Mouse (Mus musculus) hindbrain, embryonic 11.5 days (tissue): ENCODE data around the gene Pin1. TPM values are rescaled to one million over a fixed set of nuclear protein-coding genes. Genes with fewer than 3 reads are reported as not detected.

Experiments used
- ATAC-seq: fragments of 200-750 bp; cut with Nextera tagmentation; 2 replicates; pipeline ENCODE4 v1.8.0; 2017; ENCODE audit warnings: mild to moderate bottlenecking, moderate TSS enrichment, moderate library complexity; ENCODE audit not compliant: low FRiP score
- DNase-seq: peaks from one replicate; pipeline ENCODE4 v3.0.0-alpha.2; 2015; ENCODE audit warnings: low spot score
- H3K27ac ChIP-seq: fragments of 300-500 bp; sonication (generic); 2 replicates; pipeline ENCODE4 v1.5.1; 2014; ENCODE audit warnings: mild to moderate bottlenecking, low read depth, low read length
- H3K27me3 ChIP-seq: fragments of 300-500 bp; sonication (generic); 2 replicates; pipeline ENCODE4 v1.6.1; 2014; ENCODE audit warnings: mild to moderate bottlenecking, low read length, moderate library complexity, mixed read lengths; ENCODE audit not compliant: control insufficient read depth, insufficient read depth
- H3K36me3 ChIP-seq: fragments of 300-500 bp; sonication (generic); 2 replicates; pipeline ENCODE4 v1.6.1; 2014; ENCODE audit warnings: mild to moderate bottlenecking, low read length, moderate library complexity, mixed read lengths; ENCODE audit not compliant: control insufficient read depth, insufficient read depth
- H3K4me1 ChIP-seq: fragments of 300-500 bp; sonication (generic); replicated peaks from 2 replicates; pipeline ENCODE4 v1.6.1; 2014; ENCODE audit warnings: low read length, mixed read lengths; ENCODE audit not compliant: control insufficient read depth, insufficient read depth
- H3K4me2 ChIP-seq: fragments of 300-500 bp; sonication (generic); replicated peaks from 2 replicates; pipeline ENCODE4 v1.6.1; 2014; ENCODE audit warnings: mild to moderate bottlenecking, low read depth, low read length
- H3K4me3 ChIP-seq: fragments of 300-500 bp; sonication (generic); 2 replicates; pipeline ENCODE4 v1.5.1; 2014; ENCODE audit warnings: low read depth, low read length
- H3K9ac ChIP-seq: fragments of 300-500 bp; sonication (generic); 2 replicates; pipeline ENCODE4 v1.6.1; 2014; ENCODE audit warnings: low read depth, low read length
- H3K9me3 ChIP-seq: fragments of 300-500 bp; sonication (generic); 2 replicates; pipeline ENCODE4 v1.6.1; 2016; ENCODE audit warnings: low read length; ENCODE audit not compliant: control insufficient read depth
- WGBS: fragments of 180-500 bp; shearing (Covaris S2); extraction: QIAGEN DNeasy Blood & Tissue Kit; methylation state at CpG from one replicate; pipeline ENCODE4 v1.1.7; 2014; 5-methylcytosine and 5-hydroxymethylcytosine counted together
- polyA plus RNA-seq: library from polyadenylated mRNA; unstranded; fragments of >200 nt; fragmentation: Nextera tagmentation; extraction: Ambion mirVana; gene quantifications from 2 replicates; pipeline ENCODE4 v1.2.1, GENCODE M21; 2014

Gene Pin1
- polyA plus RNA-seq, 1 experiment from 2014 or later, result 65.2 TPM

DNA sequence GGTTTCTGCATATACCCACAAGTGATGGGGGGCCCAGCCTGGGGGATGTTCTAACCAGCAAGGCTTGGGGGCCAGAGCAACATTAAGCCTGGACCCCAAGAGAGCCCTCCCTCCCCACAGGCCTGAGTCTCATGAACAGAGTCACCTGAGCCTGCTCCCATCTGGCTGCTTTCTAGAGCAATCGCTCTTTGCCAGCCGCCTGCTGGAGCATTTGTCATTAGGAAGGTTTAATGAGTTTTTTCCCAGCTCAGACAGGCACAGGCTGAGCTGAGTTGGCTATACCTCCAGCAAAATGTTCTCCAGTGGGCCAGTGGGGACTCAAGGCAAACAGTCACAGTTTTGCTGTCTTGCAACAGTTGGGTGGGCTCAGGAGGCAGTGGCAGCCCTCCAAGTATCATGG lies 12.5 kb downstream of the Pin1 start:
- H3K27me3 ChIP-seq, result no peaks in the 10 kb centered on the region
- 80% methylated on average over 2 of the region's 2 CpGs for WGBS
- H3K36me3 ChIP-seq, result peaks cover 6% of the 10 kb centered on the region; the same call in 1 of the 2 replicates
- ATAC-seq (peak; percentile 31; the same call in 1 of the 2 replicates), DNase-seq (peak; percentile 20)
- H3K4me3 ChIP-seq, result no peak overlapping the region
- no peaks in the 10 kb centered on the region for H3K9me3 ChIP-seq
- no peak overlapping the region for H3K4me2 ChIP-seq
- peaks cover 19% of the 10 kb centered on the region for H3K4me1 ChIP-seq
- peak overlapping the region; percentile 80 for H3K27ac ChIP-seq
- no peak overlapping the region for H3K9ac ChIP-seq

DNA sequence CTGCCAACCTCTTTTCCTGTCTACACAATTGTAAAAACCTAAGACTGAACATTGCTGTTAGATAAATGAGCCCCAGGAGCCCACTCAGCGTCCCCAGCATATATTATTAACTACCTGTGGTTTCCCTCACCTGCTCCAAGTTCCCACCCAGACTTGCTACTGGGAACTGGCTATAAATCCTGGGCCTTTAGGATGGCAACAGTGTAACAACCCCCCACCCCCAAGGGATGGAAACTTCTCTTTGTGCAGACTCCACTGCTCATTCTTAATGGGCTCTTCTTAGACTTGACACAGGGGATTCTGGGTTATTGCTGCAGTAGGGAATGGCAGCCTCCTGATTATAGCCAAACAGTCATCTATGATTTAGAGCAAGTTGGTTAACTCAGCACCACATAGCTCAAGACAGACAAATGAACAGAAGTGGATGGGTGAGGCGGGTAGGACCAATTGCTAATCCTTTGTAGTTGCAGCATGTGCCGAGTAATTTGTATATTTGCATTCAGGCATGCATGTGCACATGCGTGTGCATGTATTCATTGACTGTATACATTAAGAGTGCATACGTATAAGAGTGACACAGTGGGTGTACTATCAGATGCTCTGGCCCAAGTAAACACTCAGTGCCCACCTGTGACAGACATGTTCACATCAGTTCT lies 13.2 kb downstream of the Pin1 start:
- Histone ChIP-seq H3K9me3 (no peaks in the 10 kb centered on the region), H3K4me1 (peaks cover 19% of the 10 kb centered on the region), H3K27me3 (no peaks in the 10 kb centered on the region), H3K4me3 (no peak overlapping the region), H3K36me3 (peaks cover 6% of the 10 kb centered on the region; the same call in 1 of the 2 replicates), H3K27ac (peak overlapping the region; percentile 80), H3K4me2 (no peak overlapping the region), H3K9ac (no peak overlapping the region)
- DNase-seq, result no peak
- ATAC-seq, result no peak
- 79% methylated on average over 5 of the region's 5 CpGs for WGBS

DNA sequence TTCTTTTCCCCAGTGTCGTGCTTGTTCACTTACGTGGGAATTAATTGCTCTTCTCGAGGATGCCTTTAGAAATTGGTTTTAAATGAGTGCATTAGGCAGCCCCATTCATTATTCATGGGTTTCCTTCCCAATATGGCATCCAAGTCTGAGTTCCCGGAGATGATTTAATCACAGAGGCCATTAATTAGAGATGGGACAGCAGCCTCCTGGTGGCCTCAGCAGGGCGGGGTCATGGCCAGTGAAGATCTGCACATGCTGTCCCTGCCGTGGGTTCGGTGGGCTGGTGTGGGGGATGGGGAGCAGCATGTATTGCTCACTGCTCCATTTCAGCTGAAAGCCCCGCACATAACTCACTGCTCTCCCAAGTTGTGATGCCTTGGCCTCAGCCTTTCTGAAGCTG lies 14.0 kb downstream of the Pin1 start:
- ATAC-seq (peak; percentile 59), DNase-seq (peak; percentile 64)
- no peaks in the 10 kb centered on the region for H3K27me3 ChIP-seq
- H3K4me3 ChIP-seq, result no peak overlapping the region
- no peak overlapping the region for H3K4me2 ChIP-seq
- H3K4me1 ChIP-seq, result peaks cover 19% of the 10 kb centered on the region
- H3K27ac ChIP-seq, result peak overlapping the region; percentile 80
- whole genome bisulfite sequencing, result 18% methylated on average over 8 of the region's 8 CpGs
- H3K36me3 ChIP-seq, result peaks cover 4% of the 10 kb centered on the region; the same call in 1 of the 2 replicates
- no peaks in the 10 kb centered on the region for H3K9me3 ChIP-seq
- H3K9ac ChIP-seq, result no peak overlapping the region

DNA sequence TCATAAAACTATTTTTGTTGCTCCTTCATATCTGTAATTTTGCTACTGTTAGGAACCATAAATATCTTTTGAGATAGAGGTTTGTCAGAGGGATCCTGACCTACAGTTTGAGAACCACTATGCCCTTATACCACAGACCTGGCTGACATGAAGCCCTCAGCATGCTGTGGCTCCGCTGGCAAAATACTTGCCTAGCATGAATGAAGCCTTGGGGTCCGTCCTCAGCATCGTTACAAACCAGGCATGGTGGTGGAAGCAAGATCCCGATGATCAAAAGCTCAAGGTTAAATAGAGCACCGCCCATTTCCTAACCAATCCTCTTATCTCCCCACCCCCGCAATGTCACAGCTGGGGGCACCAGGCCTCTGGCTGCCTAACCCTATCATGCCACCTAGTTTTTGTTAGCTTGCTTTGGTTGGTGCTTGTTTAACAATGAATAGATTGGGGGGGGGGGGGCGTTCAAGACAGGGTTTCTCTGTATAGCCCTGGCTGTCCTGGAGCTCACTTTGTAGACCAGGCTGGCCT lies 14.7 kb downstream of the Pin1 start:
- no peak overlapping the region for H3K27ac ChIP-seq
- no peaks in the 10 kb centered on the region for H3K9me3 ChIP-seq
- DNase-seq (no peak), ATAC-seq (no peak)
- no peak overlapping the region for H3K9ac ChIP-seq
- H3K4me2 ChIP-seq, result no peak overlapping the region
- H3K27me3 ChIP-seq, result no peaks in the 10 kb centered on the region
- 18% methylated on average over 7 of the region's 7 CpGs for WGBS
- H3K4me1 ChIP-seq, result peaks cover 19% of the 10 kb centered on the region
- peaks cover 3% of the 10 kb centered on the region; the same call in 1 of the 2 replicates for H3K36me3 ChIP-seq
- no peak overlapping the region for H3K4me3 ChIP-seq

DNA sequence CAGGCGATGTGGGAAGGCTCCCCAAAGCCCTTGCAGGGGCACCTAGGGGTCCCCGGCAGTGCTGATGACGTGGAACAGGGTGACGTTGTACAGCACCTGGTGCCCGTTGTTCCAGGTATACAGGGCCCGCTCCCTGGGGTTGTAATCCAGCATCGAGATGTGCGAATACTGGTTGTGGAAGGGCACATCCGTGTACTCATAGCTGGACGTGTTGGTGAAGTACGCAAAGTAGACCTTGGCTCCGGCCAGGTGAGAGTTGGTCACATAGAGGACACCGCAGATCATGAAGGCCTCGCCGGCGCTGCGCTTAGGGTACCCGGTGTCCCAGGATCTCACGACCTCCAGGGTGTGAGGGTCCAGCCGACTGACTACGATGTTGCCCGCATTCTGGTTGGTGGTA lies 16.2 kb downstream of the Pin1 start:
- H3K4me2 ChIP-seq, result no peak overlapping the region
- 93% methylated on average over 22 of the region's 22 CpGs for WGBS

DNA sequence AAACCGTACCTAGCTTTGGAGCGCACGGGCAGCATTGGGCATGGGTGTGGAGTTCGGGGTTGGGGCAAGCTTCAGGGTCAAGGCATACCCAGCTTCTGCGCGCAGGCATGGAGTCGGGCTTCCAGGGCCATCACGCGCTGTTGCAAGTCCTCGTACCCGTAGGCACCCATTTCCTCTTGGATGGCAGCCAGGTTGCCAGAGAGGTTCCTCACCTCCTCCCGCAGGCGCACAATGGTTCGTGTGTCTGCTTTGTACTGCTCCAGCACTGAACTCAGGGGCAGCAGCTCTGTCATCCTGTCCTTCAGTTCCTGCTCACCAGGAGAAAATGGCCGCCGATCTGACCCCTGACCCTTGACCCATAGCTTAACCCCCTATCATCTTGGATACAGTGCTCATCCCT lies 20.2 kb downstream of the Pin1 start:
- Histone ChIP-seq H3K4me3 (no peak overlapping the region), H3K4me1 (no peaks in the 10 kb centered on the region; the same call in 1 of the 2 replicates), H3K4me2 (no peak overlapping the region), H3K9me3 (no peaks in the 10 kb centered on the region), H3K27ac (no peak overlapping the region), H3K9ac (no peak overlapping the region), H3K27me3 (no peaks in the 10 kb centered on the region), H3K36me3 (no peaks in the 10 kb centered on the region)
- no peak for DNase-seq
- WGBS, result 91% methylated on average over 16 of the region's 16 CpGs
- ATAC-seq, result no peak

More for the DNA sequence above, 16.2 kb downstream of the Pin1 start:
- H3K9ac ChIP-seq, result no peak overlapping the region
- no peaks in the 10 kb centered on the region for H3K36me3 ChIP-seq
- DNase-seq (no peak), ATAC-seq (no peak)
- H3K9me3 ChIP-seq, result no peaks in the 10 kb centered on the region
- H3K27me3 ChIP-seq, result no peaks in the 10 kb centered on the region
- H3K4me3 ChIP-seq, result no peak overlapping the region
- peaks cover 18% of the 10 kb centered on the region for H3K4me1 ChIP-seq
- H3K27ac ChIP-seq, result no peak overlapping the region

DNA sequence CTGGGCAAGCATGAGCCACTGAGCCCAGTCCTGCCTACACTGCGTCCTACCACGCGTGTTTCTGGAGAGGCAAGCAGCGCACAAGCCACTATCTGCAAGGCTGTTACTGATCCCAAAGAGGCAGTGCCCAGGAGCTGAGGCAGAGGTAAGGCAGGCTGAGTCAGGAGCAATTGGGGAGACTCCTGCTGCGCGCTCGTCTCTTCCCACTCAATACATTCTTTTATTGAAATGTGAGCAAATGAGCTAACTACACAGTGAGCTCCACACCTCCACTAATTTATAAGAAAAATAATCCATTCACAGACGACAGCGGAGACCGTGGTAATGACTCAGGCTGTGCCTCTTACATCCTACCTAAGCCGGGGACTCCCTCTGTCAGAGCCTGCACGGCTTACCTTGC lies 26.0 kb downstream of the Pin1 start:
- no peaks in the 10 kb centered on the region for H3K27me3 ChIP-seq
- no peak for DNase-seq
- H3K9me3 ChIP-seq, result no peaks in the 10 kb centered on the region
- no peak for ATAC-seq
- 0 out of 2 replicates have a peak overlapping the region, but pooled peaks have one; percentile 17 for H3K27ac ChIP-seq
- H3K36me3 ChIP-seq, result no peaks in the 10 kb centered on the region
- no peak overlapping the region for H3K9ac ChIP-seq
- no peak overlapping the region for H3K4me3 ChIP-seq
- WGBS, result 94% methylated on average over 12 of the region's 12 CpGs
- H3K4me1 ChIP-seq, result no peaks in the 10 kb centered on the region
- no peak overlapping the region for H3K4me2 ChIP-seq

DNA sequence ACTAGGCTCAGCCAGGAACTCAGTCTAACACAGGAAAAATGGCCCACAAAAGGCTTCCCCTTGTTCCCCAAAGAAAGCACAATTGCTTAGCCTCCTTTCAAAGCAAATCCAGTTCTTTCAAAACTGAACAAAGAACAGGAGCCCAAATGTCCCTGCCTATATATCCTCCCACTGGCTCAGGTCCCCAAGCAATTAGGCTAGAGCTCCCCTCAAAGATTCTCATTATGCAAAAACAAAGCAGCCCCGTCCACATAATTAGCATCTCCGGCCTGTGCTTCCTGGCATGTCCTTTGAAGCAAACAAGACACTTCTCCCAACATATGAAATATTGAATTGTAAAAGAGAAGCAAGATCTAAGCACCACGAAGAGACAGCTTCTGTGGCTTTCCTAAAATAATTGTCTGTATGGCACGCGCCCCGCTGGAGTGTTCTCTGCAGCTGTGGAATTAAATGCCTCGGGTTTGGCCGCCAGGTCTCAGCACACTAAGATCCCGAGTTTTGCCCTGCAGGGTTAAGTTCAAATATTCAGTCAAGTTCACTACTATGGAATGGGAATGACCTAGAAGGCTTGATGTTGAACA lies 28.6 kb downstream of the Pin1 start:
- H3K27ac ChIP-seq, result 0 out of 2 replicates have a peak overlapping the region, but pooled peaks have one; percentile 27
- no peak for ATAC-seq
- H3K4me3 ChIP-seq, result no peak overlapping the region
- 73% methylated on average over 9 of the region's 9 CpGs for WGBS
- no peak overlapping the region for H3K4me2 ChIP-seq
- H3K9ac ChIP-seq, result no peak overlapping the region
- no peak for DNase-seq
- H3K4me1 ChIP-seq, result no peaks in the 10 kb centered on the region
- no peaks in the 10 kb centered on the region for H3K9me3 ChIP-seq
- H3K27me3 ChIP-seq, result no peaks in the 10 kb centered on the region
- H3K36me3 ChIP-seq, result no peaks in the 10 kb centered on the region
